Mouse (Mus musculus) granulocyte monocyte progenitor cell, adult 5-6 weeks (primary cell): ENCODE measurements around the gene Zfp618. TPM values are rescaled to one million over a fixed set of nuclear protein-coding genes. Genes with fewer than 3 reads are reported as not detected.

Experiments used
- ATAC-seq: replicated peaks from 2 replicates; pipeline ENCODE4 v1.8.0; 2016; ENCODE audit warnings: mild to moderate bottlenecking, moderate TSS enrichment, inconsistent platforms; ENCODE audit not compliant: poor library complexity, severe bottlenecking
- total RNA-seq, 2 experiments: library from RNA; stranded (forward) in 1 of 2; stranded (reverse) in 1 of 2; fragments of 200-712, 200-1000 nt in 1 of 2; fragments of >200 nt in 1 of 2; fragmentation: Nextera tagmentation in 1 of 2; gene quantifications; 2 replicates each; pipeline ENCODE4 v1.2.3; 2014 to 2017

Zfp618 gene
- total RNA-seq, 2 experiments from 2014 or later = 0.26 to 0.34 TPM

- ATAC-seq = no peak
These were observed 33.1 kb downstream of the Zfp618 start for GRCm38 (mm10) chr4:62998431-62998835.

- no peak for ATAC-seq
These were observed 33.5 kb downstream of the Zfp618 start for GRCm38 (mm10) chr4:62998908-62999307.

- no peak; the same call in 1 of the 2 replicates for ATAC-seq
These were observed 33.9 kb downstream of the Zfp618 start for GRCm38 (mm10) chr4:62999321-62999720.

DNA sequence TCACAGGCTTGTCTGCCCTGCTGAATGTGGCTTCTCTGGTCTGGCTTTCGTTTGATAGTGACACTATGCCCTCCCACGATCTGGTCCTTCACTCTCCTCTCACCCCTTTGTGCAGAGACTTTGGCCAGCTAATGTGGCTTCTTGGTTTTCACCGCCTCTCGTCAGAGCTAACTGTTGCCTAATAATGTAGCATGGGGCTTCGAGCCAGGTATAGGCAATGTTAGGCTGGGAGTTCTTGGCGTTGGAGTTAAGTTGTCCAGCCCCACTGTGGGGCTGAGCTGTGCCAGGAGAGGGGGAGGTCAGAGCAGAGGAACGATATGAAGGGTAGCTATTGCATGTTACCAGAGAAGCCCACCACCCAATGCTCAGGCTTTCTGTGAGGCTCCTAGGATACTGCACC, 34.5 kb downstream of the Zfp618 start:
- ATAC-seq = no peak

GRCm38 (mm10) chr4:63000316-63001055, 35.1 kb downstream of the Zfp618 start:
- no peak for ATAC-seq

DNA sequence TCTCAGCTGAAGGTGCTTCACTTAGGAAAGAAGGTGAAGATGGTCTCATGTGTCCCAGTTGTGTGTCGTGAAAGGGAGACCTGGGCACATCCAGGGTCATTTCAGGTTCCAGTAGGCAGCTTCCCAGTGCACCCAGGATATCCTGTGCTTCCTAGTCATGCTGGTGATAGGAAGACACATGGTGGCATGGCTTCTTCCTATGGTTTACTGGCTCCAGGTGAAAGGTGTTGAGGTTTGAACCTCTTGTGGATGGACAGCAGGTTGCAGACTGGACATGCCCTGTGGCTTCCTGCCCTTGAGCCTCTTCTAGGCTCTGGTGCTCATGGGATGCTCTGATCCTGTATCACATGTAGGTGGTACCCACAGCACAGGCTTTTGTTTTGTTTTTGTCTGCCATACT, 37.0 kb downstream of the Zfp618 start:
- ATAC-seq = no peak

DNA sequence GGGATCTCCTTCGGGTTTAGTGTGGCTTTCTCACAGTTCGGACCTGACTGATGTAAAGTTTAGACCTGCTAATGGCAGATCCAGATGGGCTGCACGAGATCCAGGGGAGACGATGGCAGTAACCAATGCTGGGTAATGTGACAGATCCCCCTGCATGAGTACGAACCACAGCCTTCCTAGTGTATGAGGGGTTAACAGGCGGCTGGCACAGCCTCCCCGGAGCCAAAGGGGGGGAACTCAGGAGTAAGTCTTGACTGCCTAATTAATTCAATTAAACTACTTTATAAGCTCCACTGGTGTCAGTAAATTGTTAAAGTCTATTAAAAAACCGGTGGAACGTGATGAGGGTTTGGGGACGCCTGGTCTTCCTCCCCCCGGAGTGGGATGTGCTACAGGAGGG, 39.1 kb downstream of the Zfp618 start:
- ATAC-seq = no peak

DNA sequence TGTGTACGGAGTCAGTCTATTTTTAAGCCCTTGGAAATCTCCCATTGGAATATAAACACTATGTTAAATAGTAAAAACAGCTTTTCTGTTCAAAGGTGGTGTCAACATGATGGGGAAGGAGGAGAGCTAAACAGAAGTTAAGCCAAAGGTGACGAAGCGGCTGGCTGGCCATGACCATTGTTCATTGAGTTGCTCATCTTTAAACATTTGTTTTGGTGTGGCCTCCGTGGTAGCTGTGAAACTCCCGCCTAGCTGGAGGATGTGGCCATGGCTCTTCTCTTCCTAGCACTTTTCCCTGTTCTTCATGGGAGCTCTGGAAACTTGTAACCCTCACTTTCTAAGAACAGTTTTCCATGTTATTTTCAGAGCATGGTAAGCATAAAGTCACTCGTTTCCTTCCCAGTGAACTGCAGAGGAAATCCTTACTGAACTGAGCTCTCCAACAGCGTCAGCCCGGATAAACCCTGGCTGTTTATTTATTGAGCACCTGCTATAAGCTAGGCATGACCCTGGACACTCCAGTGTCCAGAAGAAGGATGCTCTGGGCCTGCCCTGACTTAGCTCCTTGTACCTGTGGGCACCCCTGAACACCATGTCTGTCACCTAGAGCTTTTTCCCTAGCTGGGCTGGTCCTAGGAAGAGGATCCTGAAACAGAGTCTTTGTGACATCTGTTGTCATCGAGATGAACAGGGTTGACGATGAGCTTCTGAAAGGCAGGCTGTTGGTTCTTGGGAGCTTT, 40.2 kb downstream of the Zfp618 start:
- ATAC-seq = no peak

DNA sequence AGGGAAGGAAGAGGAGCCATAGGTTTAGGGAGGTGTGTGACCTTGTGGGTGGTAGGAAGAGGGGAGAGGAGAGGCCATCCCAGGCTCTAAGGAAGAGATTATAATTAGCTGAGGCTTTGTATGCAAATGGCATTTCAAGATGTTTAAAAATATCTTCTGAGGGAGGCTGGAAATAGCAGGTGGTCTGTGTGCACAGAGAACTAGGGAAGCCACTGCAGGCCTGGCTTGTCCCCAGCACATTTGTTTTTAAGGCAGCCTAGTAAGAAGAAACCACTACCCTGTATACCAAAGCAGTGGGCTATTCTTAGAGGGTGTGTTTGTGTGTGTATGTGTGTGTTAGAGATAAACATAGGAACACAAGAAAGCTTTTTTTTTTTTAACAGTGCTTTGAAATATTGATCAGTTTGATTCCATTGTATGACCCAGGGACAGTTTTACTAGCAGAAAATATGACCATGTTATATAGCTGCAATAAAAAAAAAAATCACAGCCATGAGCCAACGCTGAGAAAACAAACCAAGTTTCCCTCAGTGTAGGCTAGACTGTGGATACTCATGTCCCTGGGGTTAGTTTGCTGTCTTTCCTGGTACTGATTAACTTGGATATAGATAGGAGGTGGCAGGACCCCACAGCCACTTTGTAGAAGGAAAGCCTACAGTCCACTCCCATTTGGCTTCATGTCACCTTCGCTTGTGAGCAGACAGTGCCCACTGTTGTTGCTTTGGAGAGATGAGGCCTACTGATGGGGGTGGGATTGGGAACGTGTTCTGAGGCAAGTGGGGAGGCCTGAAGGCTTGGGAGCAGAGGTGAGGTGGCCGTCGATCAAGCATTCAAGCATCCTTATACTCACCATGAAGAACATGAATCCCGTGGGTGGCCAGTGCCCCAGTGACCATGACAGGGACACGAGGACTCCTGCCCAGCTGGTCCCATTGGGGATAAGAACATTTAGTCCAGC, 41.1 kb downstream of the Zfp618 start:
- no peak for ATAC-seq

DNA sequence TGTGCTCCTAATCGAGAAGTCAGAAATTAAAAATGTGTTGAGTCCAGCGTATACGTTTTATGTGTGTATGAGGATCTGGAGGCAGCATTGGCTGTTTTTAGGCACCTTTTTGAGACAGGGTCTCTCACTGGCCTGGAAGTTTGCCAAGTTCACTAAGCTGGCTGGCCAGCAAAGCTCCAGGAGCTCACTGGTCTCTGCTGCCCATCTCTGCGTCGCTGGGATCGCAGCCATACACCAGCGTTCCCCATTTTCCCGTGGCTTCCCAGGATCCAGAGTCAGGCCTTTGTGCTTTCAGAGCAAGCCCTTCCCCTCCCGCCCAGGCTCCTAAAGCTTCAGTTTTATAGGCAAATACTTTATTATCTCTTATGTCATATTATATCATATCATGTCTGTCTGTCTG, 42.8 kb downstream of the Zfp618 start:
- ATAC-seq = no peak

DNA sequence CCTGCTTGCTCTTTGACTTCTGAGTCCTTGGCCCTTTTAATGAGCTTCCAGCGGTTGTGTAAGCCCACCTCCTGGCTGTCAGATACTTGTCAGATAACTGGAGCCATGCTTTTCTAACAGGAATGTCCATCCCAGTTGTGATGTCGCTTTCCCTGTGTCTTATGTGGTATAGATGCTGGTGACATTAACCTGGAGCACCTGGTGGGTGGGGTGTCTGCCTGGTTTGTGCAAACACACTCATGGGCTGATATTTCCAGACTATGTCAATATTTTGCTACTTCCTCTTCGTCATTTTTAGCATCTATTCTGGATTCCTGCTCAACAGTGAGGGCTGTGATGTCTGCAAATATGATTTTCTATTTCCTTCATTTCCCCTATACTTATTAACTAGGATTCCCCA, 43.4 kb downstream of the Zfp618 start:
- no peak for ATAC-seq

DNA sequence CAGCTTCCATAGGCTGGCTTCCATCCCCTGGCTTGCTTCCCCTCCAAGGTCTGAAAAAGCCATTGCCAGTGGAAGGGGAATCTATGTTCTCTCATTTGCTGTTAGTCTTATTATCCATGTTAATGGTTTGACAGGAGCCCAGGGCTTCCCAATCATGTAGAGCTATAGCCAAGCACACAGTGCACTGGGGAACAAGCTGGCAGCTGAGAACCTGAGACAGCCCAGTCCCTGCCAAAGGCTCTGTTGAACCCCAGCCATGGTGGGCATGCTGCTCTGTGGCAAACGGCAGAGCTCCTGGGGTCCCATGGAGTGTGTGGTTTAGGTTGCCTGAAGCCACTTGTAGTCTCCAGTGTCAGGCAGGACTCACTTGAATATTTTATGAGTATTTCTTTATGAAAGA, 44.4 kb downstream of the Zfp618 start:
- no peak for ATAC-seq

- no peak for ATAC-seq
These were observed 44.9 kb downstream of the Zfp618 start for GRCm38 (mm10) chr4:63010226-63010625.

- no peak for ATAC-seq
These were observed 53.2 kb downstream of the Zfp618 start for GRCm38 (mm10) chr4:63018616-63019015.

DNA sequence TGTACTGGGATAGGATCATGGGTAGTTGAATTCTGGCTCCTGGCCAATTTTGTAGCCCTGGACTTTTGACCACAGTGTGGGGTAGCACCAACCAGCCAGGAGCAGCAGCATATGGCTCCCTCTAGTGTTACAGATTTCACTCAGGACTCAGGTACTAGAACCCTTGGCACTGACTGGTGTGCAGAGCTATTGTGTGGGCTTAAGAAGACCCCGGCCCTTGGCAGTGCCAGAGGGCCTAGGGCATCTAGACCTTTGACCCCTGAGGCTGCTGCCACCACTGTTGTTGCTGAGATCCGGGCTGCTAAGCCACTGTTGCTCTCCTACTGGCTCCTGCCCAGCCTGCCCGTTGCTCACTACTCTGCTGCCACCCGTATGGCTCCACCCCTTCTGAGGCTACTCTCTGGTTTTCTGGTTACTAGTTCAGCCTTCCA, 54.1 kb downstream of the Zfp618 start:
- ATAC-seq = no peak; the same call in 1 of the 2 replicates

DNA sequence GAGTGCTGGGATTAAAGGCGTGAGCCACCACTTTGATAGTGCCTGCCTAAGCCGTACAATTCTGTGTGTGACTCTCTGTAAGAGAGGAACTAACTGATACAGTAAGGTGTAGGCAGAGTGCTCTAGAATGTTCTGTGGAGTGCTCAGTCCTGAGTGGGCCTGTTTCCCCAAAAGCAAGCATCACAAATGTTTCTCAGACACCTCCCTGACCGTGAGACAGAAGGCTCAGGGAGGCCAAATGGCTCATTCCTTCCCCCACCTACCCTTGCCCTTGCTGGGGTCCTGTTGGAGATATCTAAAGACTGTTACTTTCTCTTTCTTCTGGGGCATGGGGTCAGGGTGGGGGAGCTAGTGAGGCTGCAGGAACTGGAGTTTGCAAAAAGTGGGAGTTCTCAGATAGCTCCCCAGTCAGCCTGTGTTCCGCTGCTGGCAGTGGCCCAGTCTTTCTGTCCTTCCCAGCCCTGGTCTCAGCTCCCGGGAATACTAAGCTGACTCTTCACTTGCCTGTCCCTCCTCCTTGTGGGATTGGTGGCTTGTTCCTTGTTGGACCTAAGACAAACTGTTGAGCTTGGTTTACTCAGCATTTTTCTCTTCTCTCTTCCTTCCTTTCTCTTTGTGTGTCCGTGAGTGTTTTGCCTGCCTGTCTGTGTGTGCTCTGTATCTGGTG, 55.8 kb downstream of the Zfp618 start:
- ATAC-seq = no peak

DNA sequence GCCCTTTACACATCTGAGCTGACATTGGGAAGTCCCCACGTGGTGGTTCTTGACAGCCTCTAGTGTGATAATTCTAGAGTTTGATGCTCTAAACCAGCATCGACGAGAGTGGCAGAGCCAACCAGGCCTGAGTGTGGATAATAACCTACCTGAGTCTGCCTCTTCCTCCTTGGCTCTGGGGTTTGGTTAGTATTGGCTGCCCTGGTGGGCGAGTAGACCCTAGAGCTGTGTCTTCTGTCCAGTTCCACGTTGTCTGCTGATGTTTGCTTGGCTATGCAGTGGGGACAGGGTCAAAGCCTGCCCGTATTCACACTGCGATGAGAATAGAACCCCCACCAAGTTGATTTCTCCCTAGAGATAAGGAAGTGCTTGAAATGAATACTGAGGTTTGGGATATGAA, 58.1 kb downstream of the Zfp618 start:
- no peak for ATAC-seq

DNA sequence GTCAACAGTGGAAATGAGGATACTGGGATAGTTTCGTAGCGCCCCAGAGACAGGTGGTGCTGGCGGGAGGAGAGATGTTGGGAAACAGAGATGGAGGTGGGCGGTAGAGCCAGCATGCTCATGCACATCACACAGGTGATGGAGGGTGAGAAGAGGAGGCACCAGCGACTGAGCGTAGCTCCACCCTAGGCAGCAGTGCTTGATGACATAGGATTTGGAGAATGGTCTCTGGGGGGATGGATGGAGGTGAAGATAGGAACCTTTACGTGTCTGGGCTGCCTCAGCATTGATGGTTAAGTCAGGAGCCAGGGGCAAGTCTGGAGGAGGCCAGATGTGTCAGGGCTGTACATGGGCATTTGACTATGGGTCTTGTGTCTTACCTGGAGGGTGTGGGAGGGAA, 58.7 kb downstream of the Zfp618 start:
- ATAC-seq = no peak

- ATAC-seq = no peak; the same call in 1 of the 2 replicates
These were observed 59.4 kb downstream of the Zfp618 start for GRCm38 (mm10) chr4:63024734-63025256.

DNA sequence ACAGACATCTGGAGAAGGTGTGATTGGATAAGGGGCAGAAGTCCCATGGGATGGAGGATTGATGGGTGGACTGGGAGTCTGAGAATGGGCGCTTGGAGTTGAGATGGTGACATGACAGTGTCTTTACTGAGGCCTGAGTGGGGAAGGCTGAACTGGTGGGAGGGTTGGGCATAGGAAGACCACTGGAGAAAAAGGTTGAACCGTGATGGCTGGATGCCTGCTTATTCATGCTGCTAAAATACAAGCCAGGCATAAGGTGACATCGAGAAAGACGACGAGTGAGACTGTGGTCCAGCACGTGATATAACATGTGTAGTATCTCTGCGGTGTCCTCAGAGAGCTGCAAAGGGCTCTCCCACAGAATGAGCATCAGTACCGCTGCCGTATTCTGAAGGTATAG, 59.9 kb downstream of the Zfp618 start:
- no peak for ATAC-seq
